Mouse (Mus musculus): ENCODE data around the gene Srgap3.

The Srgap3 gene

GRCm38 (mm10) chr6:112810521-112810830 lies 136.6 kb downstream of the Srgap3 start:
- DNase-seq = no peak

- DNase-seq = no peak
Measured at GRCm38 (mm10) chr6:112809658-112810520, 137.2 kb downstream of the Srgap3 start.

GRCm38 (mm10) chr6:112808738-112809137 lies 138.3 kb downstream of the Srgap3 start:
- no peak for DNase-seq

GRCm38 (mm10) chr6:112801917-112802316 lies 145.1 kb downstream of the Srgap3 start:
- no peak for DNase-seq

GRCm38 (mm10) chr6:112798378-112798777 lies 148.7 kb downstream of the Srgap3 start:
- DNase-seq = no peak

- DNase-seq = no peak
Measured at GRCm38 (mm10) chr6:112796607-112797006, 150.5 kb downstream of the Srgap3 start.

GRCm38 (mm10) chr6:112793887-112794286 lies 153.2 kb downstream of the Srgap3 start:
- no peak for DNase-seq

GRCm38 (mm10) chr6:112789901-112790300 lies 157.2 kb downstream of the Srgap3 start:
- DNase-seq = no peak

- DNase-seq = no peak
Measured at GRCm38 (mm10) chr6:112788617-112789016, 158.4 kb downstream of the Srgap3 start.

- DNase-seq = no peak
Measured at GRCm38 (mm10) chr6:112788174-112788573, 158.9 kb downstream of the Srgap3 start.

GRCm38 (mm10) chr6:112781409-112782093 lies 165.5 kb downstream of the Srgap3 start:
- no peak for DNase-seq

GRCm38 (mm10) chr6:112778211-112778610 lies 168.9 kb downstream of the Srgap3 start:
- no peak for DNase-seq

- no peak for DNase-seq
Measured at GRCm38 (mm10) chr6:112776718-112777117, 170.3 kb downstream of the Srgap3 start.

- no peak for DNase-seq
Measured at GRCm38 (mm10) chr6:112773754-112774153, 173.3 kb downstream of the Srgap3 start.

- DNase-seq = no peak
Measured at GRCm38 (mm10) chr6:112770996-112771395, 176.1 kb downstream of the Srgap3 start.

GRCm38 (mm10) chr6:112758541-112758940 lies 188.5 kb downstream of the Srgap3 start:
- DNase-seq = no peak

- DNase-seq = no peak
Measured at GRCm38 (mm10) chr6:112756866-112757265, 190.2 kb downstream of the Srgap3 start.

GRCm38 (mm10) chr6:112754994-112755393 lies 192.1 kb downstream of the Srgap3 start:
- no peak for DNase-seq

- no peak for DNase-seq
Measured at GRCm38 (mm10) chr6:112752517-112752916, 194.5 kb downstream of the Srgap3 start.

- DNase-seq = no peak
Measured at GRCm38 (mm10) chr6:112752007-112752406, 195.1 kb downstream of the Srgap3 start.

GRCm38 (mm10) chr6:112742297-112742696 lies 204.8 kb downstream of the Srgap3 start:
- no peak for DNase-seq

- no peak for DNase-seq
Measured at GRCm38 (mm10) chr6:112741766-112742165, 205.3 kb downstream of the Srgap3 start.

GRCm38 (mm10) chr6:112739635-112740034 lies 207.4 kb downstream of the Srgap3 start:
- DNase-seq = no peak

GRCm38 (mm10) chr6:112738924-112739323 lies 208.1 kb downstream of the Srgap3 start:
- peak; percentile 16 to 20 for DNase-seq

Measured in lung, adult 18-20 months (tissue).